Mouse (Mus musculus) midbrain, embryonic 15.5 days (tissue): ENCODE measurements at regions not wholly inside any gene's neighbourhood (a gene's known extent, or its start where the extent isn't known, plus 50 kb on each side); places are given as distances from the start of the nearest gene placed in this dataset.

ENCODE experiments used
- ATAC-seq: fragments of 200-750 bp; cut with Nextera tagmentation; replicated peaks from 2 replicates; pipeline ENCODE4 v1.8.0; 2017; ENCODE audit warnings: moderate TSS enrichment
- H3K27ac ChIP-seq: fragments of 300-500 bp; sonication (generic); 2 replicates; pipeline ENCODE4 v1.5.1; 2015; ENCODE audit warnings: mild to moderate bottlenecking, inconsistent platforms
- H3K27me3 ChIP-seq: fragments of 300-500 bp; sonication (generic); replicated peaks from 2 replicates; pipeline ENCODE4 v1.6.1; 2015; ENCODE audit warnings: inconsistent platforms
- H3K36me3 ChIP-seq: fragments of 300-500 bp; sonication (generic); replicated peaks from 2 replicates; pipeline ENCODE4 v1.6.1; 2015; ENCODE audit warnings: inconsistent platforms
- H3K4me1 ChIP-seq: fragments of 300-500 bp; sonication (generic); 2 replicates; pipeline ENCODE4 v1.6.1; 2015; ENCODE audit warnings: inconsistent platforms
- H3K4me2 ChIP-seq: fragments of 300-500 bp; sonication (generic); 2 replicates; pipeline ENCODE4 v1.6.1; 2015; ENCODE audit warnings: inconsistent platforms, mild to moderate bottlenecking, moderate library complexity
- H3K4me3 ChIP-seq: fragments of 300-500 bp; sonication (generic); 2 replicates; pipeline ENCODE4 v1.5.1; 2015; ENCODE audit warnings: mild to moderate bottlenecking, inconsistent platforms
- H3K9ac ChIP-seq: fragments of 300-500 bp; sonication (generic); 2 replicates; pipeline ENCODE4 v1.6.1; 2015; ENCODE audit warnings: mild to moderate bottlenecking, inconsistent platforms
- H3K9me3 ChIP-seq: fragments of 300-500 bp; sonication (generic); 2 replicates; pipeline ENCODE4 v1.6.1; 2016; ENCODE audit warnings: inconsistent platforms
- WGBS: fragments of 180-500 bp; shearing (Covaris S2); methylation state at CpG from one replicate; pipeline ENCODE4 v1.1.7; 2015; ENCODE audit warnings: mixed read lengths; 5-methylcytosine and 5-hydroxymethylcytosine counted together

- Histone ChIP-seq H3K9me3 (no peaks in the 10 kb centered on the region), H3K4me3 (no peak overlapping the region), H3K4me2 (no peak overlapping the region), H3K27me3 (no peaks in the 10 kb centered on the region), H3K4me1 (no peaks in the 10 kb centered on the region), H3K36me3 (no peaks in the 10 kb centered on the region), H3K27ac (no peak overlapping the region), H3K9ac (no peak overlapping the region)
- no peak for ATAC-seq
- WGBS: 87% methylated on average over 5 of the region's 5 CpGs
Observed at GRCm38 (mm10) chr13:38281712-38282111, 63.2 kb upstream of the Bmp6 start.

GRCm38 (mm10) chr13:38287960-38288359 lies 56.9 kb upstream of the Bmp6 start:
- 91% methylated on average over 3 of the region's 3 CpGs for WGBS
- Histone ChIP-seq H3K4me1 (0 out of 2 replicates have a peak, but pooled peaks cover 3% of the 10 kb centered on the region), H3K4me2 (no peak overlapping the region), H3K27me3 (no peaks in the 10 kb centered on the region), H3K4me3 (no peak overlapping the region), H3K27ac (no peak overlapping the region), H3K9ac (no peak overlapping the region), H3K36me3 (no peaks in the 10 kb centered on the region), H3K9me3 (no peaks in the 10 kb centered on the region)
- ATAC-seq: no peak

- no peaks in the 10 kb centered on the region for H3K9me3 ChIP-seq
- no peak overlapping the region for H3K4me3 ChIP-seq
- H3K4me2 ChIP-seq: no peak overlapping the region
- H3K4me1 ChIP-seq: 0 out of 2 replicates have a peak, but pooled peaks cover 3% of the 10 kb centered on the region
- no peak for ATAC-seq
- H3K27ac ChIP-seq: no peak overlapping the region
- WGBS: 82% methylated on average over 14 of the region's 14 CpGs
- no peaks in the 10 kb centered on the region for H3K36me3 ChIP-seq
- H3K9ac ChIP-seq: no peak overlapping the region
- H3K27me3 ChIP-seq: no peaks in the 10 kb centered on the region
Observed at GRCm38 (mm10) chr13:38288572-38289440, 56.1 kb upstream of the Bmp6 start.

- 26% methylated on average over 21 of the region's 21 CpGs for WGBS
Observed at GRCm38 (mm10) chr13:38290287-38290941, 54.5 kb upstream of the Bmp6 start.

GRCm38 (mm10) chr13:38291487-38291886 lies 53.4 kb upstream of the Bmp6 start:
- 91% methylated on average over 4 of the region's 4 CpGs for WGBS
- Histone ChIP-seq H3K9me3 (no peaks in the 10 kb centered on the region), H3K4me3 (no peak overlapping the region), H3K27ac (no peak overlapping the region), H3K4me2 (no peak overlapping the region), H3K36me3 (no peaks in the 10 kb centered on the region), H3K9ac (no peak overlapping the region), H3K27me3 (no peaks in the 10 kb centered on the region), H3K4me1 (0 out of 2 replicates have a peak, but pooled peaks cover 3% of the 10 kb centered on the region)
- ATAC-seq: no peak

More at GRCm38 (mm10) chr13:38290287-38290941, 54.5 kb upstream of the Bmp6 start:
- H3K27me3 ChIP-seq: no peaks in the 10 kb centered on the region
- 0 out of 2 replicates have a peak, but pooled peaks cover 3% of the 10 kb centered on the region for H3K4me1 ChIP-seq
- H3K36me3 ChIP-seq: no peaks in the 10 kb centered on the region
- no peak overlapping the region for H3K4me3 ChIP-seq
- peak; percentile 30; the same call in 1 of the 2 replicates for ATAC-seq
- H3K4me2 ChIP-seq: peak overlapping the region; percentile 35
- no peak overlapping the region for H3K27ac ChIP-seq
- 0 out of 2 replicates have a peak overlapping the region, but pooled peaks have one; percentile 8 for H3K9ac ChIP-seq
- H3K9me3 ChIP-seq: no peaks in the 10 kb centered on the region
